Mouse (Mus musculus): ENCODE data around the gene Slc31a1.
A peak's percentile ranks its signal among the peaks of the same experiment; 100 is the strongest.

Gene Slc31a1

GRCm38 (mm10) chr4:62360088-62360804, at the start of gene Slc31a1, which contains the start of gene Fkbp15:
Gene Slc31a1 (plus strand): TSS chr4:62360727.
Gene Fkbp15 (minus strand): TSS chr4:62360548.
- peak; percentile 98 for DNase-seq

GRCm38 (mm10) chr4:62312821-62313220, 47.7 kb upstream of the Slc31a1 start:
- no peak for DNase-seq

GRCm38 (mm10) chr4:62313641-62314211, 46.8 kb upstream of the Slc31a1 start:
- DNase-seq = no peak

- DNase-seq = no peak
Observed at GRCm38 (mm10) chr4:62314516-62314915, 46.0 kb upstream of the Slc31a1 start.

- DNase-seq = no peak
Observed at GRCm38 (mm10) chr4:62316456-62316855, 44.1 kb upstream of the Slc31a1 start.

- DNase-seq = no peak
Observed at GRCm38 (mm10) chr4:62318294-62318693, 42.2 kb upstream of the Slc31a1 start.

GRCm38 (mm10) chr4:62322684-62323083, 37.8 kb upstream of the Slc31a1 start:
- no peak for DNase-seq

GRCm38 (mm10) chr4:62326111-62326510, 34.4 kb upstream of the Slc31a1 start:
- DNase-seq = no peak

GRCm38 (mm10) chr4:62328941-62329660, 31.4 kb upstream of the Slc31a1 start:
- no peak for DNase-seq

- DNase-seq = no peak
Observed at GRCm38 (mm10) chr4:62331977-62332376, 28.6 kb upstream of the Slc31a1 start.

- no peak for DNase-seq
Observed at GRCm38 (mm10) chr4:62338536-62338935, 22.0 kb upstream of the Slc31a1 start.

GRCm38 (mm10) chr4:62344000-62344399, 16.5 kb upstream of the Slc31a1 start:
- peak; percentile 45 for DNase-seq

GRCm38 (mm10) chr4:62345827-62346226, 14.7 kb upstream of the Slc31a1 start:
- no peak for DNase-seq

GRCm38 (mm10) chr4:62347605-62348328, 12.8 kb upstream of the Slc31a1 start:
- peak; percentile 56 for DNase-seq

GRCm38 (mm10) chr4:62348329-62348705, 12.2 kb upstream of the Slc31a1 start:
- no peak for DNase-seq

- peak; percentile 12 for DNase-seq
Observed at GRCm38 (mm10) chr4:62349371-62349770, 11.2 kb upstream of the Slc31a1 start.

GRCm38 (mm10) chr4:62357631-62358148, 2.8 kb upstream of the Slc31a1 start:
- DNase-seq = no peak

- DNase-seq = no peak
Observed at GRCm38 (mm10) chr4:62359256-62359775, 1.2 kb upstream of the Slc31a1 start.

GRCm38 (mm10) chr4:62360805-62361455, 403 bp downstream of the Slc31a1 start:
- no peak for DNase-seq

- DNase-seq = no peak
Observed at GRCm38 (mm10) chr4:62361571-62361970, 1.0 kb downstream of the Slc31a1 start.

- no peak for DNase-seq
Observed at GRCm38 (mm10) chr4:62361997-62362396, 1.5 kb downstream of the Slc31a1 start.

- DNase-seq = no peak
Observed at GRCm38 (mm10) chr4:62362437-62362836, 1.9 kb downstream of the Slc31a1 start.
